Mouse (Mus musculus) adrenal gland, adult (tissue): Measurements from ENCODE around the gene Gfi1b.
A peak's percentile ranks its signal among the peaks of the same experiment; 100 is the strongest.

Source experiments
- DNase-seq, 2 experiments: peaks; one replicate each; pipeline ENCODE4 v3.0.0; 2022 to 2023; ENCODE audit warnings: low spot score in 1 of 2; ENCODE audit not compliant: inconsistent age in 2 of 2

The Gfi1b gene

GRCm38 (mm10) chr2:28621664-28622171, at the start of gene Gfi1b:
Gene Gfi1b, minus strand, starts transcription at chr2:28621982.
- DNase-seq: no peak

DNA sequence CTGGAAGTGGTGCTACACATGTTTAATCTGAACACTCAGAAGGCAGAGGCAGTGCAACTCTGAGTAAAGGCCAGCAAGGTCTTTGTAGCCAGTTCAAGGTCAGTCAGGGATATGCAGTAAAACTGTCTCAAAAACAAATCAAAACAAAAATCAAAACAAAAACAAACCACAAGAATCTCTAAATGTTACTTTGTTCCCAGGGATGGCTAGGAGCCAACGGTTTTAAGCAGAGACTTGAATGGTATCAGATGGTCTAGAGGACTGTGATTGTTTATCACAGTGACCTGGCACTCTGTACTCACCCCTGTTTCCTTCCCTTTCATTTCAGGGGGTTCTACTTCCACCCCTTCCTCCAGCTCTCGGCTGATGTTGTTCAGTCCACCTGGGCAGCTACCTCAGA, 49.7 kb upstream of the Gfi1b start:
- no peak for DNase-seq

GRCm38 (mm10) chr2:28665818-28666217, 44.0 kb upstream of the Gfi1b start:
- DNase-seq: no peak

- no peak for DNase-seq
These were observed 41.1 kb upstream of the Gfi1b start for GRCm38 (mm10) chr2:28662891-28663290.

- DNase-seq: no peak
These were observed 34.4 kb upstream of the Gfi1b start for GRCm38 (mm10) chr2:28656216-28656615.

DNA sequence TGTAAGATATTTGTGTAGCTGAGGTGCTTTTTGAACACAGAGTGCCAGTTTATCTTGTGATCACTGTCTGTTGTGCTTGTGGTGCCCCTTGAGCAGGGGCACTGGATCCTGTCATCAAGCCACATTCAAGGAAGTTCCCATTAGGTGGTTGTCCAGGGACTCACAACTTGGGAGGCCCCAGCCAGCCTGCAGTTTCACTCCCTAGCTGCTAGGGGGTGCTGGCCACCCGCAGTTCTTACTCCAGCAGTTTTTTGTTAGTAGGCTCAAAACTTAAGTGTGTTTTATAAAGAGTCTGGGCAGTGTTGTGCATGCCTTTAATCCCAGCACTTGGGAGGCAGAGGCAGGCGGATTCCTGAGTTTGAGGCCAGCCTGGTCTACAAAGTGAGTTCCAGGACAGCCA, 32.5 kb upstream of the Gfi1b start:
- DNase-seq: peak in 1 of 2 experiments; percentile 59

DNA sequence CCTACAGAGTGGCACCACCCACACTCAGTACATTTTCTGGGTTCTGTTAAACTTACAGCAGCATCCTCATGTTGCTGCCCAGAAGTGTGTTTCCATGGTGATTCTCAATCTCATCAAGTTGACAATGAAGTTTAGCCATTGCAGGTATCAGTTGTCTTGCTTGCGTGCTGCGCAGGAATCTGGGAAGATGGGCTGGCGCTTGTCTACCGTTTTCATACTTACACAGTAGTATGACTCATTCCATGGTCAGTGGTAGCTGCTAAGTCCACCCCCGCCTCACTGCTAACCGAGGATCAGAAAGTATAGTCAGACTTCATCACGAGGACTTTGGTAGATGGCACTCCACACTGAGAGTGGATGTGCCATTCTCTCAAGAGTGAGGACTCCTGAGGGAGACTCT, 31.6 kb upstream of the Gfi1b start:
- no peak for DNase-seq

- peak in 1 of 2 experiments; percentile 60 for DNase-seq
These were observed 28.7 kb upstream of the Gfi1b start for GRCm38 (mm10) chr2:28650526-28650925.

DNA sequence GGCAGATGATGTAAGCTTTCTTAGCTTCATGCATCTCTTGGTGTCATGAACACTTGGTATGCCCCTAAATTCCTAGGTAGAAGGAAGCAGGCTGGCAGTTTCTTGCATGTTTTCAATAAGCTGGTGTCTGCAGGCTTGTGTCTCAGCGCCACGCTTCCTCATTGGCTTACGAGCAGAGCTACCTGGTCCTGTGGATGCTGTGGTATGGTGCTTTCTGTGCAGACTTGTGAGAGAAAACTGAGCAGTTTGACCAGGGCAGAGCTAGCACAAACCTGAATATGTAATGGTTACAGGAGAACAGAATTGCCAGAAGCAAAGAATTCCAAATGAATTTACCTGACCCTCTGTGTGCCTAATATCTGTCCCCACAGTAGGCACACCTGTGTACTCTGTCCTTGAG, 21.3 kb upstream of the Gfi1b start:
- no peak for DNase-seq

GRCm38 (mm10) chr2:28641435-28641941, 19.7 kb upstream of the Gfi1b start:
- peak; percentile 46 to 74 for DNase-seq

GRCm38 (mm10) chr2:28640461-28641424, 19.0 kb upstream of the Gfi1b start, which contains the start of gene Tsc1:
Gene Tsc1, plus strand, starts transcription at chr2:28641228.
- DNase-seq: peak; percentile 95 to 98

DNA sequence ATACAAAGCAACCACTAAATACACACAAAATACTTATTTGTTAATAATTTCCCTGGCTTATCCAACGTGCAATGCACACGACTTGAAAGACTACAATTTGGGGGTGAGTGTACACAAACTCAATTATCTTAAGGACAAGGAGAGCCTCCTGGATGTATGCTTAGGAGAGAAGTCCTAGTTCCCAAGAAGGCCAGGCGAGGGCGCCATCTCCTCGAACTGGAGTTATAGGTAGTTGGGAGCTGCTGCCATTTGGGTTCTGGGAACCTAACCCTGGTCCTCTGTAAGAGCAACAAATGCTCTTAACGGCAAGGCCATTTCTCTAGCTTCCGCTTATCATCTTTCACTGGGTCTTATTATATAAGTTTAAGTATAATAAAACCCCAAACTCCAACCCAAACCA, 18.0 kb upstream of the Gfi1b start:
- DNase-seq: peak; percentile 22 to 57

DNA sequence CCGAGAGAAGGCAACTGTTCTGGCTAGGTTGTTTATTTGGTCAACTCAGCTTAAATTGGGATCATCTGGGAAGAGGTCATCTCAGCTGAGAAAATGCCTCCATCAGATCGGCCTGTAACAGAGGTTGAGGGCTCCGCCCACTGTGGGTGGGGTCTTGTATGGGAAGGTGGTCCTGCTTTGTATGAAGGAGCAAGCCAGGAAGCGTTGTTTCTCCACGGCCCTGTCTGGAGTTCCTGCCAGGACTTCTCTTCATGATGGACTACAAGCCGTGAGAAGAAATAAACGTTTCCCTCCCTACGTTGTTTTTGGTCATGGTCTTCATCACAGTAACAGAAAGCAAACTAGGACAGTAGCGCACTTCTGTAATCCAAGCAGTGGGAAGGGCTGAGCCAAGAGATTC, 17.1 kb upstream of the Gfi1b start:
- DNase-seq: peak in 1 of 2 experiments; percentile 41

- DNase-seq: no peak
These were observed 16.6 kb upstream of the Gfi1b start for GRCm38 (mm10) chr2:28638352-28638751.

- no peak for DNase-seq
These were observed 15.5 kb upstream of the Gfi1b start for GRCm38 (mm10) chr2:28637106-28637845.

- DNase-seq: no peak
These were observed 13.4 kb upstream of the Gfi1b start for GRCm38 (mm10) chr2:28635199-28635598.

DNA sequence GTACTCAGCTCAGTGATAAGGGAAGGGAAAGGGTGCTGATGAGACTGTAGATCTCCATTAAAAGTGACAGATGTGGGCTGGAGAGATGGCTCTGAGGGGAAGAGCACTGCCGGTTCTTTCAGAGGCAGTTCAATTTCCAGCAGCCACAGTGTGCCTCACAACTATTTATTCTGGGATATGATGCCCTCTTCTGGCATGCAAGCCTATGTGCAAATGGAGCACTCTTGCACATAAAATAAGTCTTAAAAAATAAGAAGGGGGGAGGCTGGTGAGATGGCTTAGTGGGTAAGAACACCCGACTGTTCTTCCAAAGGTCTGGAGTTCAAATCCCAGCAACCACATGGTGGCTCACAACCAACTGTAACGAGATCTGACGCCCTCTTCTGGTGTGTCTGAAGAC, 11.4 kb upstream of the Gfi1b start:
- DNase-seq: no peak

DNA sequence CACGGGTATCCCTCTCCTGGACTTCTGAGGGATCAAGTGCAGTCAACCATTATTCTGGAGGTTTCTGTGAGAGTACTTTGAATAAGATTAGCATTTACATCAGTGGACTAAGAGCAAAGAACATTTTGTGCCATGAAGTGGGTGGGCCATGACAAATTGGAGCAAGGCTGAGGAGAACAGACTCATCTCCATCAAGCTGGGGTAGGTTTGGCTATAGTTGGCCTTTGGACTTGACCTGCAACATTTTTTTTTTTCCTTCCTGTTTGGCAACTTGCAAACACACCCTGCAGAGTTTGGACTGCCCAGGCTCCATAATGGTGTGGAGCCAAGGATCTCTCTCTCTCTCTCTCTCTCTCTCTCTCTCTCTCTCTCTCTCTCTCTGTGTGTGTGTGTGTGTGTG, 10.8 kb upstream of the Gfi1b start:
- DNase-seq: no peak

DNA sequence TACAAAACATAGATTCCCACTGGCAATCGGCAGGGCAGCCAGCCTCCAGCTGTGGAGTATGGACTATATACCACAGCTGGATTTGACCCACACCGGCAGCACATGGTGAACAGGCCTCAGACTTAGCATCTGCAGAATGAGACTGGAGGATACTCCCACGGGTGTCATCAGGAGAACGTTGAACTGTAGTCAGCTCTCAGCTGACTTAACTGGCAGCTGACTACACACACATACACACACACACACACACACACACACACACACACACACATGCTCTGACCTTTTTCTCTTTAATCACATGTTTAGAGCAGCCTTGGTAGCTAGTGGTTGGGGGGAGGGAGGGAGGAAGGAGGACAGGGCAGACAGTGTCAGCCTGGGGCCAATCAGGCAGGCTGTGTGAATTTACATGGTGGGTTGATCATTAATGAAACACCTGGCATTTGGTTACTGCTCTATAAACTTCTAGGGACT, 8.2 kb upstream of the Gfi1b start:
- DNase-seq: no peak

GRCm38 (mm10) chr2:28628053-28628452, 6.3 kb upstream of the Gfi1b start:
- no peak for DNase-seq

DNA sequence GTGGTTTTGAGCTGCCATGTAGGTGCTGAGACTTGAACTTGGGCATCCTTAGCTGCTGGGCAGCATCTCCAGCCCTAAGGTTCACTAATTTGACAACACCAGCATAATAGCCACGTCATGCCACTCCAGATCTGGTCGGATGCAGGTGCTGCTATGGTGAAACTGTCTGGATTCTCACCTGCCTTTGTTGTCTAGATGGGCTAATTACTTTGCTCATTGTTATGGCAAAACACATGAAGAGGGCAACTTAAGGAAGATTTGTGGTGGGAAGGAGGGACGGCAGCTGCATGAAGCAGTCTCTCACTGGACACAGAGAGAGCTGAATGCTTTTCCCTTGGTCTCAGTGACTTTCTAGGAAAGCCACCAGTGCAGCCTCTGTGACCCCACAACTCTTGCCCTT, 4.3 kb upstream of the Gfi1b start:
- no peak for DNase-seq
